In genomic region chr15:84161871-84162270, GRCm38 (mm10) we compare ENCODE assay signal across 41 mouse cellular contexts. TPM values are rescaled to one million over a fixed set of nuclear protein-coding genes. Genes with fewer than 3 reads are reported as not detected.
"Had no signal": no experiment of that assay in that cellular context is flagged by ENCODE, and none has a peak within 500 bp of the region (broad histone marks: within the 10 kb centered on the region; RNA-seq: fewer than 3 reads in every experiment).

No protein-coding gene starts in this region.

- DNase-seq: gastrocnemius, adult 2 months; gastrocnemius, postnatal 10 days; gastrocnemius, postnatal 36 days; heart, adult 18-20 months; heart, postnatal 14 days; heart, postnatal 36 days; kidney, adult 11 months; kidney, adult 2 months; kidney, adult 9 months; kidney, postnatal 14 days; kidney, postnatal 36 days; layer of hippocampus, adult 9-11 months; layer of hippocampus, postnatal 36 days; left cerebral cortex, postnatal 4 days had no signal

- H3K36me3 ChIP-seq: heart, embryonic 13.5 days; heart, embryonic 15.5 days; hindbrain, embryonic 13.5 days; hindbrain, embryonic 15.5 days; kidney, embryonic 15.5 days; limb, embryonic 13.5 days; limb, embryonic 15.5 days; liver, embryonic 12.5 days had no signal

- H3K4me3 ChIP-seq: gastrocnemius, adult 2 months; heart, embryonic 13.5 days; heart, embryonic 15.5 days; hindbrain, embryonic 13.5 days; hindbrain, embryonic 15.5 days; kidney, embryonic 15.5 days; limb, embryonic 13.5 days; limb, embryonic 15.5 days; liver, embryonic 12.5 days had no signal

- H3K9ac ChIP-seq: heart, embryonic 13.5 days; heart, embryonic 15.5 days; hindbrain, embryonic 13.5 days; hindbrain, embryonic 15.5 days; kidney, embryonic 15.5 days; limb, embryonic 13.5 days; limb, embryonic 15.5 days; liver, embryonic 12.5 days; liver, embryonic 14.5 days had no signal

- H3K27ac ChIP-seq: gastrocnemius, adult 2 months; heart, embryonic 13.5 days; heart, embryonic 15.5 days; hindbrain, embryonic 13.5 days; hindbrain, embryonic 15.5 days; hindbrain, postnatal 0 days; kidney, embryonic 15.5 days; kidney, postnatal 0 days; limb, embryonic 13.5 days; limb, embryonic 15.5 days; liver, embryonic 12.5 days; liver, embryonic 14.5 days had no signal

- H3K4me1 ChIP-seq: heart, embryonic 13.5 days; heart, embryonic 15.5 days; kidney, embryonic 15.5 days; limb, embryonic 13.5 days; limb, embryonic 15.5 days; liver, embryonic 12.5 days had no signal

- H3K27me3 ChIP-seq: hindbrain, embryonic 13.5 days; hindbrain, embryonic 15.5 days; kidney, embryonic 15.5 days; limb, embryonic 13.5 days; limb, embryonic 15.5 days had no signal

- ATAC-seq: hindbrain, postnatal 0 days; intestine, embryonic 16.5 days; liver, embryonic 12.5 days had no signal

- H3K4me2 ChIP-seq: heart, embryonic 11.5 days; heart, embryonic 13.5 days; heart, embryonic 15.5 days; hindbrain, embryonic 13.5 days; hindbrain, embryonic 15.5 days; kidney, embryonic 15.5 days; limb, embryonic 13.5 days; limb, embryonic 15.5 days; liver, embryonic 12.5 days had no signal

- H3K9me3 ChIP-seq: heart, embryonic 13.5 days; heart, embryonic 15.5 days; hindbrain, embryonic 13.5 days; hindbrain, embryonic 15.5 days; kidney, embryonic 15.5 days; limb, embryonic 13.5 days; limb, embryonic 15.5 days; liver, embryonic 12.5 days had no signal

RNA-seq across cellular contexts. Expression of gene Pnpla3, which starts 5.8 kb away (rescaled TPM):
- total RNA-seq: hematopoietic stem cell, adult 5-6 weeks had no signal
- polyA plus RNA-seq: limb, embryonic 11.5 days had no signal

RNA-seq across cellular contexts. Expression of gene Pnpla5, which starts 38.9 kb away (rescaled TPM):
- total RNA-seq: gastrocnemius, postnatal 10 days; gastrocnemius, postnatal 36 days; heart, adult 18-20 months; heart, adult 8-10 months; heart, postnatal 14 days; heart, postnatal 36 days; hematopoietic stem cell, adult 5-6 weeks; hindbrain, postnatal 0 days; layer of hippocampus, adult 18-20 months; layer of hippocampus, adult 8-10 months; layer of hippocampus, postnatal 14 days; layer of hippocampus, postnatal 36 days; left cerebral cortex, adult 18-20 months; left cerebral cortex, adult 8-10 months; left cerebral cortex, postnatal 10 days; left cerebral cortex, postnatal 25 days; left cerebral cortex, postnatal 4 days had no signal
- polyA plus RNA-seq: heart, embryonic 11.5 days; heart, embryonic 13.5 days; heart, embryonic 15.5 days; heart, postnatal 0 days; hindbrain, embryonic 11.5 days; hindbrain, embryonic 13.5 days; hindbrain, embryonic 15.5 days; hindbrain, postnatal 0 days; intestine, embryonic 14.5 days; intestine, embryonic 16.5 days; kidney, embryonic 15.5 days; kidney, postnatal 0 days; limb, embryonic 11.5 days; limb, embryonic 13.5 days; limb, embryonic 15.5 days had no signal

RNA-seq across cellular contexts. Expression of gene Sult4a1, which starts 56.3 kb away (rescaled TPM):
- total RNA-seq: gastrocnemius, adult 2 months; gastrocnemius, postnatal 36 days; hematopoietic stem cell, adult 5-6 weeks; liver, adult 2 months had no signal
- polyA plus RNA-seq: liver, adult 2 months had no signal
